Comparison of ENCODE assay signal across 11 mouse cellular contexts in genomic region chr8:77695486-77696058, GRCm38 (mm10). TPM values are rescaled to one million over a fixed set of nuclear protein-coding genes. Genes with fewer than 3 reads are reported as not detected.
A peak's percentile ranks its signal among the peaks of the same experiment; 100 is the strongest.
DNase-seq lines count a peak whose midpoint lies in the region; ATAC-seq lines count a peak whose summit lies in the region.
"Had no signal": no experiment of that assay in that cellular context is flagged by ENCODE, and none has a peak within 500 bp of the region (broad histone marks: within the 10 kb centered on the region; RNA-seq: fewer than 3 reads in every experiment).

No protein-coding gene starts in this region.

- no peak overlapping the region for H3K9ac ChIP-seq in kidney, embryonic 14.5 days (ENCODE audit: low read depth, low read length)

- no peak overlapping the region for H3K4me3 ChIP-seq in kidney, embryonic 14.5 days (ENCODE audit: low read length)

- no peaks in the 10 kb centered on the region for H3K9me3 ChIP-seq in kidney, embryonic 14.5 days (ENCODE audit: control insufficient read depth, low read length)
- H3K9me3 ChIP-seq: G1E had no signal

- WGBS in kidney, embryonic 14.5 days = 43% methylated on average over 5 of the region's 5 CpGs

- H3K27me3 ChIP-seq in kidney, embryonic 14.5 days (ENCODE audit: control insufficient read depth, insufficient read depth, low read length) = no peaks in the 10 kb centered on the region

- intact Hi-C loops in left cerebral cortex, postnatal 14 days (cut with DNase I) = no loop called here

- H3K27ac ChIP-seq in kidney, embryonic 14.5 days (ENCODE audit: low read depth, low read length) = peak overlapping the region; percentile 31; the same call in 1 of the 2 replicates

- no peaks in the 10 kb centered on the region for H3K36me3 ChIP-seq in kidney, embryonic 14.5 days (ENCODE audit: control insufficient read depth, insufficient read depth, low read length)
- H3K36me3 ChIP-seq: G1E had no signal

- H3K4me2 ChIP-seq in kidney, embryonic 14.5 days (replicated peaks; ENCODE audit: low read depth, low read length) = no peak overlapping the region

- H3K4me1 ChIP-seq in kidney, embryonic 14.5 days (ENCODE audit: control insufficient read depth, insufficient read depth, low read length) = peaks cover 8% of the 10 kb centered on the region; the same call in 1 of the 2 replicates

- ATAC-seq in kidney, embryonic 14.5 days (ENCODE audit: low FRiP score, low TSS enrichment) = peak; percentile 49; the same call in 1 of the 2 replicates

- peak; percentile 22 for DNase-seq in adrenal gland, postnatal 14 days
- no peak for DNase-seq in adrenal gland, postnatal 10 days
- DNase-seq in kidney, adult 18-20 months = no peak
- DNase-seq in embryo, embryonic 10.5 days (ENCODE audit: low spot score) = peak; percentile 53
- DNase-seq in lung, postnatal 10 days = peak; percentile 62
- no peak for DNase-seq in yolk sac, embryonic 10.5 days (ENCODE audit: low spot score)
- DNase-seq in left cerebral cortex, postnatal 14 days (ENCODE audit: low spot score in 2 of 2) = no peak
- DNase-seq: thymus, adult 18-20 months had no signal

RNA-seq across cellular contexts. Expression of gene Ednra, which starts 28.7 kb away (rescaled TPM):
- 25.9 and 27.8 TPM in 2 replicates for total RNA-seq in adrenal gland, postnatal 14 days (2021)
- total RNA-seq in adrenal gland, postnatal 10 days (2021) = 10 to 100 TPM; 21.8 to 26.8 TPM
- 17.6 and 28.9 TPM in 2 replicates for polyA plus RNA-seq in kidney, embryonic 14.5 days (2014; fragmentation: Nextera tagmentation; extraction: Ambion mirVana)
- total RNA-seq in left cerebral cortex, postnatal 14 days (2021) = 1 to 10 TPM; 5.1 to 5.3 TPM
- total RNA-seq: neutrophil, adult 5-6 weeks had no signal
- polyA plus RNA-seq: G1E had no signal

Comparison
In these comparisons a context has a peak if more than half of its experiments do, and no peak if none do; other contexts are left out.
1. DNase-seq: peak in adrenal gland, postnatal 14 days (single experiment), embryo, embryonic 10.5 days (single experiment) and lung, postnatal 10 days (single experiment); none in adrenal gland, postnatal 10 days (single experiment), kidney, adult 18-20 months (single experiment), yolk sac, embryonic 10.5 days (single experiment) and left cerebral cortex, postnatal 14 days (0 of 2).